Mouse (Mus musculus) thymus, adult 2 months (tissue): Measurements from ENCODE around the gene Dapp1. TPM values are rescaled to one million over a fixed set of nuclear protein-coding genes. Genes with fewer than 3 reads are reported as not detected.

Experiments used
- DNase-seq: peaks from one replicate; pipeline ENCODE4 v3.0.0; 2021
- H3K27ac ChIP-seq: fragments of 200-500 bp; 2 replicates; pipeline ENCODE4 v1.5.1; 2012; ENCODE audit warnings: low read length, control low read depth; ENCODE audit not compliant: control insufficient read depth, insufficient read depth
- H3K27me3 ChIP-seq: fragments of 200-500 bp; 2 replicates; pipeline ENCODE4 v1.6.1; 2012; ENCODE audit warnings: mild to moderate bottlenecking, low read length, moderate library complexity, mixed read lengths; ENCODE audit not compliant: control insufficient read depth, insufficient read depth
- H3K36me3 ChIP-seq: fragments of 200-500 bp; 2 replicates; pipeline ENCODE4 v1.6.1; 2012; ENCODE audit warnings: mild to moderate bottlenecking, low read length, moderate library complexity; ENCODE audit not compliant: control insufficient read depth, insufficient read depth
- H3K4me1 ChIP-seq: fragments of 200-500 bp; replicated peaks from 2 replicates; pipeline ENCODE4 v1.6.1; 2012; ENCODE audit warnings: low read length; ENCODE audit not compliant: control insufficient read depth, insufficient read depth
- H3K4me3 ChIP-seq: fragments of 200-500 bp; 2 replicates; pipeline ENCODE4 v1.5.1; 2012; ENCODE audit warnings: mild to moderate bottlenecking, low read length, control low read depth, moderate library complexity; ENCODE audit not compliant: control insufficient read depth, insufficient read depth
- CTCF ChIP-seq: fragments of 200-500 bp; IDR thresholded peaks from 2 replicates; pipeline ENCODE4 v1.5.1; 2012; ENCODE audit warnings: mild to moderate bottlenecking, control low read depth, low read length, moderate library complexity, borderline replicate concordance; ENCODE audit not compliant: control insufficient read depth, poor library complexity, insufficient read depth; ENCODE audit errors: extremely low read depth
- POLR2A ChIP-seq: fragments of 200-500 bp; IDR thresholded peaks from 2 replicates; pipeline ENCODE4 v1.6.1; 2012; ENCODE audit warnings: mild to moderate bottlenecking, low read length, control low read depth, moderate library complexity; ENCODE audit not compliant: control insufficient read depth, poor library complexity, insufficient read depth; ENCODE audit errors: extremely low read depth
- WGBS: fragments of 180-500 bp; shearing (Covaris S2); methylation state at CpG from one replicate; pipeline ENCODE4 v1.1.7; 2018; 5-methylcytosine and 5-hydroxymethylcytosine counted together
- polyA plus RNA-seq: library from polyadenylated mRNA; depleted of rRNA; stranded (reverse); fragments of >200 nt; gene quantifications from 2 replicates; pipeline ENCODE4 v1.2.3, GENCODE M21; 2012

The Dapp1 gene
- polyA plus RNA-seq, 1 experiment = 13.9 TPM

DNA sequence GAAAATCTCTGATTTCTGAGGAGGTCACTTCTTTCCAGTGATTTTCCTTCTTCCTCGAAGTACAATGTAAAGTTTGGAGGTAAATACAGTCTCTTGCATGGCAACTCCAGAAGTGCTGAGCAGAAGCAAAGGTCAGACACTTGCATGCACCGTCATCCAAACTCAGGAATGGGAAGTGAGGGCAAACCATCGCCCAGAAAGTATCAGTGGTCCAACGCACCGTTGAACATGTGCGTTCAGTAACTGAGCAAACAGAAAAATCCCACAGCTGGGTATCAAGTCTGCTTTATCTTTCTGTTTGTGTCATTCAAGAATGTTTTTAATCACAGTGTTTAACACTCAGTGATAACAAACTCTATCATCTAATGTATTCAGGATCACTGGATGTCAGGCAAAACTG, 21.2 kb upstream of the Dapp1 start:
- no peak overlapping the region for H3K4me3 ChIP-seq
- no peak for DNase-seq
- H3K27me3 ChIP-seq = no peaks in the 10 kb centered on the region
- 24% methylated on average over 6 of the region's 6 CpGs for WGBS
- H3K4me1 ChIP-seq = peaks cover 23% of the 10 kb centered on the region
- no peaks in the 10 kb centered on the region for H3K36me3 ChIP-seq
- TF ChIP-seq CTCF = no peak
- TF ChIP-seq POLR2A = no peak
- no peak overlapping the region for H3K27ac ChIP-seq

DNA sequence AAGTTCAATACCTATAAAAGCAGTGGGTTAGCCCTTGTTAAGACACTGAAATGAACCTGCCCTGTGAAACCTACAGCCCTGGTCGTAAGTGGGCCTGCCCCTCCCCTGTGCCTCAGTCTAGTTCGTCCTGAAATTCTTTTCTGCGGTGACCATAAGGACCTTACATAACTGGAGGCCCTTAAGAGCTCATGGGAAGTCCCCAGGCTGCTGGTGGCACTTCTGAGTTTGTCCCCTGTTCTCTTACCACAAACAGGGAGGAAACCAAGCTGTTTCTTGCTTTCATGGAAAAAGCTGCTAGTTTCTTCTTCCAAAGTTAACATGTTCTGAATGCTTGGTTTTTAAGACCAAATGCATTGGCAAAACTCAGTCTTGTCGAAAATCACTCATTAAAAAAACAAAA, 20.5 kb upstream of the Dapp1 start:
- no peaks in the 10 kb centered on the region for H3K36me3 ChIP-seq
- WGBS = 15% methylated on average over 4 of the region's 4 CpGs
- no peak overlapping the region for H3K27ac ChIP-seq
- H3K4me3 ChIP-seq = no peak overlapping the region
- no peak for TF ChIP-seq CTCF
- no peak for TF ChIP-seq POLR2A
- H3K27me3 ChIP-seq = no peaks in the 10 kb centered on the region
- H3K4me1 ChIP-seq = peaks cover 23% of the 10 kb centered on the region
- no peak for DNase-seq

GRCm38 (mm10) chr3:138000724-138001069, 19.4 kb upstream of the Dapp1 start:
- Histone ChIP-seq H3K36me3 (no peaks in the 10 kb centered on the region), H3K4me3 (no peak overlapping the region), H3K27ac (no peak overlapping the region), H3K4me1 (peaks cover 23% of the 10 kb centered on the region), H3K27me3 (no peaks in the 10 kb centered on the region)
- 5% methylated on average over 4 of the region's 4 CpGs for WGBS
- no peak for DNase-seq
- TF ChIP-seq CTCF = no peak
- no peak for TF ChIP-seq POLR2A

GRCm38 (mm10) chr3:138000062-138000723, 18.8 kb upstream of the Dapp1 start:
- Histone ChIP-seq H3K27me3 (no peaks in the 10 kb centered on the region), H3K27ac (no peak overlapping the region), H3K36me3 (no peaks in the 10 kb centered on the region), H3K4me1 (peaks cover 23% of the 10 kb centered on the region), H3K4me3 (no peak overlapping the region)
- 87% methylated on average over 8 of the region's 8 CpGs for WGBS
- no peak for TF ChIP-seq POLR2A
- no peak for TF ChIP-seq CTCF
- no peak for DNase-seq

- H3K27ac ChIP-seq = no peak overlapping the region
- TF ChIP-seq CTCF = no peak
- no peak for TF ChIP-seq POLR2A
- H3K4me1 ChIP-seq = peaks cover 23% of the 10 kb centered on the region
- H3K4me3 ChIP-seq = no peak overlapping the region
- no peak for DNase-seq
- H3K27me3 ChIP-seq = no peaks in the 10 kb centered on the region
- H3K36me3 ChIP-seq = no peaks in the 10 kb centered on the region
- WGBS = 61% methylated on average over 9 of the region's 9 CpGs
Observed at GRCm38 (mm10) chr3:137999224-137999790, 18.0 kb upstream of the Dapp1 start.

DNA sequence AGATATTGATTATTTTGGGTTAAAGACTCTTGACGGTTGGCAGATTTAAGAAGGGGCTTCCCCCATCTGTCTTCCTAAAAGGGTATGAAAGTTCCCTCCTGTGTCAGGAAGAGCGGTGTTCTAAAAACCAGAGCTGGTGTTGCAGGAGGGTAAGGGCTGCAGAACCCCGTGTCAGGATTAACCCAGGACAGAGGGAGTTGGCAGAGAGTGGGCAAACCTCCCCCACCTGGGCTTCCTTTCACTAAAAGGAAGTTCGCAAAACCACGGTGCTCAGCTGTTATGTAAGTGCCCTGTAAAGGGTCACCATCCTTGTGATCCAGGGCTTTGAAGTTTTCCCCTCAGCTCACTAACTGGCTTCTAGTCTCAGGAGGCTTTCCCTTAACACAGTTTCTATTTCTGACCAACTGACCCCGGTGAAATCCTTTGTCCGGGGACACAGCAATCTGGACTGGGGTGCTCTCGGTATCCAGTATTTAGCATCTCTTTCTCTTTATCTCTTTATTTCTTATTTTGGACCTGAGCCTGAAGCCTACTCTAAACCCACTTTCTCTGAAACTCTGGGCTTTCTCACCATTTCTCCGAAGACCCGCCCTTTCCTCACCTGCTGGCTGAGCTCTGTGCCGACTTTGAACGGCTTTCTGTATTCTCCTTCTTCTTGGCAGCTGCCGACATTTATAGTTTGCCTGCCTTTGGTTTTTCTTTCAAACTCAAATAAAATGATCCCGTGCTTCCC, 17.3 kb upstream of the Dapp1 start:
- 8% methylated on average over 14 of the region's 14 CpGs for WGBS
- H3K4me3 ChIP-seq = peak overlapping the region; percentile 6; the same call in 1 of the 2 replicates
- DNase-seq = no peak
- peaks cover 23% of the 10 kb centered on the region for H3K4me1 ChIP-seq
- no peaks in the 10 kb centered on the region for H3K27me3 ChIP-seq
- no peaks in the 10 kb centered on the region for H3K36me3 ChIP-seq
- H3K27ac ChIP-seq = peak overlapping the region; percentile 5; the same call in 1 of the 2 replicates
- TF ChIP-seq CTCF (no peak), POLR2A (no peak)
